Mouse (Mus musculus): ENCODE results near the gene Kcnh7. TPM values are rescaled to one million over a fixed set of nuclear protein-coding genes. Genes with fewer than 3 reads are reported as not detected.
A peak's percentile ranks its signal among the peaks of the same experiment; 100 is the strongest.

Gene Kcnh7
- polyA plus RNA-seq, 1 experiment from 2014 or later: 1.4 TPM

DNA sequence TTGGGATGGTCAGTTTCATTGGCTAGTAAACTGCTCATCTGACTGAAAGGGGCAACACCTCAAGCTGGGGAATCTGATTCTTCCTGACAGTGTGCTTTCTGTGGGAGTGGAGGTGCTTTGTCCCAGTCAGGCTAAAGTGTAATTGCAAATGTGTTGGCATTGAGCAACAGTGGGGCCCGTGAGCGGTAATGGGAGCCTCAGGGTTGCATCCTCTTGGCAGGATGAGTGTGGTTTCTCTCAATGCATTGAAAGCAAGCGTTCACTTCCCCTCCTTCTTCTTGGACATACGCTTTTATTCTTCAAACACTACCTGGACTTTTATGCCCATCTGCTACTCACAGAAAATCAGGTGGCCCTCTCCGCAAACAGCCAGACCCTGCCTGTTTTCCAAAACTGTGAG lies 511.3 kb downstream of the Kcnh7 start:
- Histone ChIP-seq H3K27ac (ENCODE audit: low read depth, low read length) (no peak overlapping the region), H3K4me3 (ENCODE audit: low read depth, low read length) (no peak overlapping the region), H3K9me3 (ENCODE audit: control insufficient read depth, low read length) (no peaks in the 10 kb centered on the region), H3K36me3 (ENCODE audit: control insufficient read depth, insufficient read depth, low read length) (no peaks in the 10 kb centered on the region), H3K4me2 (ENCODE audit: low read depth) (no peak overlapping the region), H3K4me1 (ENCODE audit: control insufficient read depth, insufficient read depth, low read length) (no peaks in the 10 kb centered on the region), H3K27me3 (ENCODE audit: control insufficient read depth, insufficient read depth, low read length) (no peaks in the 10 kb centered on the region), H3K9ac (ENCODE audit: low read length) (no peak overlapping the region)
- ATAC-seq (ENCODE audit: insufficient read depth, low FRiP score, low TSS enrichment) (no peak), DNase-seq (ENCODE audit: low spot score) (no peak)
- 96% methylated on average over 5 of the region's 5 CpGs for WGBS

DNA sequence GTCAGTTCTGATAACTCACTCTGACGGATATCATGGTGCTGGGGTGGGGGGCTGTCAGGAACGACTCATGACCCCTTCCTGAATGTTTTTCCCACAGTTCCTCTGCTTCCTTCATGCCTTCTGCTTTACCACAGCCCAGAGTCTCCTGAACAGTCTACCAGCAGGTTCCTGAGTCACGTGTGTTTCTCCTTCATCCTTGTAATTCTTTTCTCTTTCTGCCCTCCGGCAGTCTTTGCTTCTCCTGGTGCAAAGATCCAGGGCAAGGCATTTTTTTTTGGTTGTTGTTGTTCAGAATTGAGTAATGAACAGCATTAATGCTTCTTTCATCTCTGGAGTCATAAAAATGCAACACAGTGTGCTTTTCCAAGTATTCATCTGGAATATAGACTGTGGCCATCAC lies 513.3 kb downstream of the Kcnh7 start:
- 86% methylated on average over 4 of the region's 4 CpGs for WGBS
- no peak for ATAC-seq (ENCODE audit: insufficient read depth, low FRiP score, low TSS enrichment)
- DNase-seq (ENCODE audit: low spot score): no peak

DNA sequence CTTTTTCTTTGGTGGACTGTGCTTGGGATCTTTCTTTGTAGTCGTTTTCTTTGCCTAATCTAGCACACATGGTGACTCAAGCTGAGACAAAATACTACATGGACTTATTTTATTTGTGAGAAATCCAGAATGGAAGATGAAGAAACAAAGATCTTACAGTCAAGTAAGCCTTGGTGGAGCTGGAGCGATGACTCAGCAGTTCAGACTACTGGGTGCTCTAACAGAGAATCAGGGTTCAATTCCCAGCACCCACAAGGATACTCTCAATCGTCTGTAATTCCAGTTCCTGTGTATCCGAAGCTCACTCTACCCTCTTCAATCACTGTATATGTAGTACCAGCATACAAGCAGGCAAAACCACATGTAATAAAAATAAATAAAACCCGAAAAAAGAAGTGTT lies 513.8 kb downstream of the Kcnh7 start:
- ATAC-seq (ENCODE audit: insufficient read depth, low FRiP score, low TSS enrichment): no peak
- Histone ChIP-seq H3K4me1 (ENCODE audit: control insufficient read depth, insufficient read depth, low read length) (no peaks in the 10 kb centered on the region), H3K9ac (ENCODE audit: low read length) (no peak overlapping the region), H3K27ac (ENCODE audit: low read depth, low read length) (no peak overlapping the region), H3K4me2 (ENCODE audit: low read depth) (no peak overlapping the region), H3K27me3 (ENCODE audit: control insufficient read depth, insufficient read depth, low read length) (no peaks in the 10 kb centered on the region), H3K9me3 (ENCODE audit: control insufficient read depth, low read length) (no peaks in the 10 kb centered on the region), H3K36me3 (ENCODE audit: control insufficient read depth, insufficient read depth, low read length) (no peaks in the 10 kb centered on the region), H3K4me3 (ENCODE audit: low read depth, low read length) (no peak overlapping the region)
- WGBS: 91% methylated on average over 5 of the region's 5 CpGs
- no peak for DNase-seq (ENCODE audit: low spot score)

More for the DNA sequence above, 513.3 kb downstream of the Kcnh7 start:
- no peaks in the 10 kb centered on the region for H3K27me3 ChIP-seq (ENCODE audit: control insufficient read depth, insufficient read depth, low read length)
- H3K27ac ChIP-seq (ENCODE audit: low read depth, low read length): no peak overlapping the region
- H3K36me3 ChIP-seq (ENCODE audit: control insufficient read depth, insufficient read depth, low read length): no peaks in the 10 kb centered on the region
- no peak overlapping the region for H3K9ac ChIP-seq (ENCODE audit: low read length)
- no peak overlapping the region for H3K4me2 ChIP-seq (ENCODE audit: low read depth)
- no peaks in the 10 kb centered on the region for H3K4me1 ChIP-seq (ENCODE audit: control insufficient read depth, insufficient read depth, low read length)
- no peaks in the 10 kb centered on the region for H3K9me3 ChIP-seq (ENCODE audit: control insufficient read depth, low read length)
- H3K4me3 ChIP-seq (ENCODE audit: low read depth, low read length): no peak overlapping the region

DNA sequence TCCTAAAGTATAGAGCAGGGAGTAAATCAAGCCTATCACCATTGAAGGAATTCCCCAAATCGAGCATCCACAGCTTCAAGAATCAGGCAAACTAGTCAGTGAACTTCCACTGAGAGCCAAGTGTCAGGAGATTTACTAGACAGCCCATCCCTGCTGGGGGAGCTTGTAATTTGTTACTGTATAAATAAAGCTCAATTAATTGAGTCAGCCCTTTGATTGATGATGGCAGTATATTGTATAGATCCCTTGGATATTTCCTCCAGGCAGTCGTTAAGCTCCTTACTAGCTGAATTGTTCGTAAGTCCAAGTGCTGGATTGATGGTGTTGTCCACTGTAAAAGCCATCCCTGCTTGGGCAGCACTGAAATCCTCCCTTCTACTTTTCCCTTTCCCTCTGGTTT lies 514.2 kb downstream of the Kcnh7 start:
- Histone ChIP-seq H3K9ac (ENCODE audit: low read length) (no peak overlapping the region), H3K9me3 (ENCODE audit: control insufficient read depth, low read length) (no peaks in the 10 kb centered on the region), H3K27me3 (ENCODE audit: control insufficient read depth, insufficient read depth, low read length) (no peaks in the 10 kb centered on the region), H3K27ac (ENCODE audit: low read depth, low read length) (no peak overlapping the region), H3K4me2 (ENCODE audit: low read depth) (no peak overlapping the region), H3K4me3 (ENCODE audit: low read depth, low read length) (no peak overlapping the region), H3K36me3 (ENCODE audit: control insufficient read depth, insufficient read depth, low read length) (no peaks in the 10 kb centered on the region), H3K4me1 (ENCODE audit: control insufficient read depth, insufficient read depth, low read length) (no peaks in the 10 kb centered on the region)
- ATAC-seq (ENCODE audit: insufficient read depth, low FRiP score, low TSS enrichment) (no peak), DNase-seq (ENCODE audit: low spot score) (no peak)
- 63% methylated on average over 3 of the region's 3 CpGs for WGBS

DNA sequence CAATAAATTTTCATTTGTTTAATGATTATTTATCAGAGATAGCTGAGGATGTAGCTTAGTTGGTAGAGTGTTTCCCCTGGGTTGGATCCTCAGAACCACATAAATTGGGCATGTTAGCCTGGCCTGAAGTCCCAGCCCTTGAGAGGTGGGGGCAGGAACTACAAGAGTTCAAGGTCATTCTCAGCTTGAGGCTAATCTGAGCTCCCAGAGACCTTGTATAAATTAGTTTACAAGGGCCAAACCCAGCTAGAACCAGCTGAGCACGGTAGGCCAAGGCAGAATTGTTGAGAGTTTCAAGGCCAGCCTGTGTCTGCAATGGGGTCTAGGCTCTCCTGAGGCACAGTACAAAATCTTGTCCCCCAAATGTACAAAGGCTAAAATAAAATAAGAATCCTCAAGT lies 518.6 kb downstream of the Kcnh7 start:
- Histone ChIP-seq H3K4me3 (ENCODE audit: low read depth, low read length) (no peak overlapping the region), H3K27ac (ENCODE audit: low read depth, low read length) (no peak overlapping the region), H3K9me3 (ENCODE audit: control insufficient read depth, low read length) (no peaks in the 10 kb centered on the region), H3K27me3 (ENCODE audit: control insufficient read depth, insufficient read depth, low read length) (no peaks in the 10 kb centered on the region), H3K36me3 (ENCODE audit: control insufficient read depth, insufficient read depth, low read length) (no peaks in the 10 kb centered on the region), H3K4me1 (ENCODE audit: control insufficient read depth, insufficient read depth, low read length) (no peaks in the 10 kb centered on the region), H3K4me2 (ENCODE audit: low read depth) (no peak overlapping the region), H3K9ac (ENCODE audit: low read length) (no peak overlapping the region)
- ATAC-seq (ENCODE audit: insufficient read depth, low FRiP score, low TSS enrichment) (no peak), DNase-seq (ENCODE audit: low spot score) (no peak)
- 46% methylated on average over 1 of the region's 1 CpGs for WGBS

DNA sequence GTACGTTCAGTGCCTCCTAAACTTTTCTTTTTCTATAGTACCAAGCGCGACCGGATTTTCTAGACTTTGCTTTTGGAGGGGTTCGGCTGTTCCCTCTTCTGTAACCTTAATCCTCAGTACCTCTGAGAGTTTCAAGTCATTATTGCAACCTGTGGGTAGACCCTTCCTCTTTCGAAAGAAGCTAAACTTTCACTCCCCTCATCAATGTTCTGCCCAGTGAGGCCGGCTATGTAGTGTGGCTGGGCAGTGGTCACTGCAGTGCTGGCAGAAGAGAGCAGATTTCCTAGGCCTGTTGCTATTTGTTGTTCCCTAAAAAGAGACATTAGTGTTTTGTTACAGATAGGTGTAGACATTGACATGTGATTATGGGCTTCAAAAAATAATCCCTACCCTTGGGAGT lies 519.2 kb downstream of the Kcnh7 start:
- DNase-seq (ENCODE audit: low spot score): no peak
- Histone ChIP-seq H3K36me3 (ENCODE audit: control insufficient read depth, insufficient read depth, low read length) (no peaks in the 10 kb centered on the region), H3K9ac (ENCODE audit: low read length) (no peak overlapping the region), H3K4me3 (ENCODE audit: low read depth, low read length) (no peak overlapping the region), H3K9me3 (ENCODE audit: control insufficient read depth, low read length) (no peaks in the 10 kb centered on the region), H3K27me3 (ENCODE audit: control insufficient read depth, insufficient read depth, low read length) (no peaks in the 10 kb centered on the region), H3K27ac (ENCODE audit: low read depth, low read length) (no peak overlapping the region), H3K4me2 (ENCODE audit: low read depth) (no peak overlapping the region; the same call in 1 of the 2 replicates), H3K4me1 (ENCODE audit: control insufficient read depth, insufficient read depth, low read length) (no peaks in the 10 kb centered on the region)
- no peak for ATAC-seq (ENCODE audit: insufficient read depth, low FRiP score, low TSS enrichment)
- WGBS: 71% methylated on average over 7 of the region's 7 CpGs

DNA sequence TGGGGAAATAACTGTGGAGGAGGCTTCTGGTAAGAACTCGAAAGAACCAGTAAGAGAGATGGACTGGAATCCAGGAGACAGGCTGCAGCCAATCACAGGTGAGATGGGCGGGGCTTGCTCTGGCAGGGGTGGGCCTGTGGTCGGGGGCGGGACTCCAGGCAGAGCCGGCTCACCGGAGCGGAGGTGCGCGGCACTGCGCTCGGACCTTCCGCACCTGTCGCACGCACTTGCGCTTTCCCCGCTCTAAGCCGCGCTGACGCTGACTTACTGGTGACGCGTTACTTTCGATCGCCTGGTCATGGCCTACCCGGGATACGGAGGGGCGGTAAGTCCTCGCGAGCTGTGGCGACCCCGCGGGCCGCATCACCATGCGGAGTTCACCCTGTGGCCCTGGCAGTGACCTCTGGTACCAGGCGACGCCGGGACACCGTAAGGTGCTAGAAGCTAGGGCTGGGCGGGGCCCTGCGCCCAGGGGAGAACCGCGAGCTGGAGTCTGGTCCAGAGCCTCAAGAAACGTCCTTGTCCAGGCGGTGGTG lies 519.9 kb downstream of the Kcnh7 start, which contains the start of gene Gca:
Gene Gca (plus strand): TSS at position 151 of the 536 bp plus-strand sequence.
- Histone ChIP-seq H3K27ac (ENCODE audit: low read depth, low read length) (no peak within 1 kb of the TSS), H3K4me3 (ENCODE audit: low read depth, low read length) (peak within 1 kb of the TSS; percentile 45), H3K27me3 (ENCODE audit: control insufficient read depth, insufficient read depth, low read length) (no peaks in the 10 kb centered on the region), H3K9me3 (ENCODE audit: control insufficient read depth, low read length) (no peaks in the 10 kb centered on the region), H3K4me2 (ENCODE audit: low read depth) (peak within 1 kb of the TSS; percentile 89), H3K4me1 (ENCODE audit: control insufficient read depth, insufficient read depth, low read length) (no peaks in the 10 kb centered on the region), H3K9ac (ENCODE audit: low read length) (peak within 1 kb of the TSS; percentile 16; the same call in 1 of the 2 replicates), H3K36me3 (ENCODE audit: control insufficient read depth, insufficient read depth, low read length) (no peaks in the 10 kb centered on the region)
- under 1% methylated on average over 43 of the region's 43 CpGs for WGBS
- DNase-seq (ENCODE audit: low spot score) (peak; percentile 79), ATAC-seq (ENCODE audit: insufficient read depth, low FRiP score, low TSS enrichment) (peak; percentile 96)

DNA sequence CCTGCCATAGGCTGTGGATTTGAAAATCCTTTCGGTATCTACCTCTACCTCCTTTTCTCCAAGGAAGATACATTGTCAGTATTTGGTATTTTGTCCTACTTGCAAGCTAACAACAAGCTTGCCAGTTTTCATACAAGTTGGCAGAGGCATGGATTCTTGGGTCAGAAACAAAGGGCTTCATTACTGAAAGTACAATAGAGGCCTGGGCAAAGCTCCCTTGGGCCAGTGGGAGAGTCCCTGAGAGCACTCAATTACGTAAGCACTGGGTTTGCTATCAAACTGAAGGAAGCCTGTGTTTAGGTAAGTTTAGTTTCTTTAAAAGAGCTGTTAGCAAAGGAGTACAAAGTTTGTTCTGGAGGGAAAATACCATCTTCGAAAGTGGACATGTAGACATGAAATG lies 521.5 kb downstream of the Kcnh7 start:
- Histone ChIP-seq H3K36me3 (ENCODE audit: control insufficient read depth, insufficient read depth, low read length) (no peaks in the 10 kb centered on the region), H3K4me1 (ENCODE audit: control insufficient read depth, insufficient read depth, low read length) (no peaks in the 10 kb centered on the region), H3K9me3 (ENCODE audit: control insufficient read depth, low read length) (no peaks in the 10 kb centered on the region), H3K27ac (ENCODE audit: low read depth, low read length) (no peak overlapping the region), H3K4me2 (ENCODE audit: low read depth) (no peak overlapping the region), H3K4me3 (ENCODE audit: low read depth, low read length) (no peak overlapping the region), H3K9ac (ENCODE audit: low read length) (no peak overlapping the region), H3K27me3 (ENCODE audit: control insufficient read depth, insufficient read depth, low read length) (no peaks in the 10 kb centered on the region)
- 88% methylated on average over 3 of the region's 3 CpGs for WGBS
- no peak for ATAC-seq (ENCODE audit: insufficient read depth, low FRiP score, low TSS enrichment)
- no peak for DNase-seq (ENCODE audit: low spot score)

DNA sequence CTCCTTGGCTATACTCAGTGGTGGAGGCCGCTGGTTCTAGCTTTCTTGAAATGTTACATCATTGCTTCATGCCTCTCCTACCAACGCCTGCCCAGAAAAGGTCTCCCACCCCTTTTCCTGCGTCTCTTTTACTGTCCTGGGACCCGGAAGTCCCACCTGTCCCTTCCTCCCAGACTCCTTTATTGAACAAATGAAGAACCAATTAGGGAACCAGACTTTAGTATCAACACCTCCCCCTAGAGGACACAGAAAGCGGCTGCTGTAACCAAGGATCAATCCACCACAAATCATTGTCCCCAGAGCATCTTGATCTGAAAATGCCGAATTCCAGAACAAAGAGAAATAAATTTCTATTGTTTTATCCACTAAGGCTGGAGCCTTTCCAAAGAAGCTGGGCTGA lies 523.5 kb downstream of the Kcnh7 start:
- H3K9ac ChIP-seq (ENCODE audit: low read length): no peak overlapping the region
- H3K27me3 ChIP-seq (ENCODE audit: control insufficient read depth, insufficient read depth, low read length): no peaks in the 10 kb centered on the region
- 49% methylated on average over 6 of the region's 6 CpGs for WGBS
- H3K4me1 ChIP-seq (ENCODE audit: control insufficient read depth, insufficient read depth, low read length): no peaks in the 10 kb centered on the region
- H3K36me3 ChIP-seq (ENCODE audit: control insufficient read depth, insufficient read depth, low read length): no peaks in the 10 kb centered on the region
- ATAC-seq (ENCODE audit: insufficient read depth, low FRiP score, low TSS enrichment) (no peak), DNase-seq (ENCODE audit: low spot score) (no peak)
- no peak overlapping the region for H3K4me3 ChIP-seq (ENCODE audit: low read depth, low read length)
- H3K4me2 ChIP-seq (ENCODE audit: low read depth): no peak overlapping the region
- H3K9me3 ChIP-seq (ENCODE audit: control insufficient read depth, low read length): no peaks in the 10 kb centered on the region
- H3K27ac ChIP-seq (ENCODE audit: low read depth, low read length): no peak overlapping the region
